Mouse (Mus musculus) heart, adult 2 months (tissue): Measurements from ENCODE around the gene Nr2f6. TPM values are rescaled to one million over a fixed set of nuclear protein-coding genes. Genes with fewer than 3 reads are reported as not detected.

ENCODE experiments used
- DNase-seq, 2 experiments: peaks; one replicate each; pipeline ENCODE4 v3.0.0; 2021
- H3K27ac ChIP-seq: fragments of 200-600 bp; 2 replicates; pipeline ENCODE4 v1.8.1; 2022
- H3K27me3 ChIP-seq: fragments of 200-500 bp; 2 replicates; pipeline ENCODE4 v1.6.1; 2012; ENCODE audit warnings: mild to moderate bottlenecking, low read length, inconsistent platforms, mixed read lengths; ENCODE audit not compliant: control insufficient read depth, insufficient read depth
- H3K36me3 ChIP-seq: fragments of 200-500 bp; 2 replicates; pipeline ENCODE4 v1.6.1; 2012; ENCODE audit warnings: low read length, inconsistent platforms; ENCODE audit not compliant: control insufficient read depth, insufficient read depth
- H3K4me1 ChIP-seq: fragments of 200-500 bp; 2 replicates; pipeline ENCODE4 v1.6.1; 2011; ENCODE audit warnings: low read length; ENCODE audit not compliant: control insufficient read depth, insufficient read depth
- H3K4me3 ChIP-seq: fragments of 200-600 bp; 2 replicates; pipeline ENCODE4 v1.8.1; 2022
- H3K79me2 ChIP-seq: fragments of 200-500 bp; replicated peaks from 2 replicates; pipeline ENCODE4 v1.6.1; 2012; ENCODE audit warnings: mild to moderate bottlenecking, inconsistent platforms, low read length, moderate library complexity, mixed read lengths; ENCODE audit not compliant: control insufficient read depth, insufficient read depth
- H3K9ac ChIP-seq: fragments of 200-500 bp; 2 replicates; pipeline ENCODE4 v1.6.1; 2012; ENCODE audit warnings: low read depth, mild to moderate bottlenecking, control low read depth, inconsistent platforms, low read length, mixed read lengths
- CTCF ChIP-seq: fragments of 200-600 bp; IDR thresholded peaks from 2 replicates; pipeline ENCODE4 v1.8.1; 2022; ENCODE audit warnings: antibody characterized with exemption, mild to moderate bottlenecking, moderate library complexity
- EP300 ChIP-seq: fragments of 200-500 bp; IDR thresholded peaks from 2 replicates; pipeline ENCODE4 v1.6.1; 2011; ENCODE audit warnings: low read depth, low read length, control low read depth; ENCODE audit not compliant: insufficient read depth
- POLR2A ChIP-seq: fragments of 200-500 bp; IDR thresholded peaks from 2 replicates; pipeline ENCODE4 v1.6.1; 2011; ENCODE audit warnings: mild to moderate bottlenecking, low read depth, low read length, control low read depth; ENCODE audit not compliant: insufficient read depth
- WGBS: fragments of 180-500 bp; shearing (Covaris S2); methylation state at CpG from one replicate; pipeline ENCODE4 v1.1.7; 2018; 5-methylcytosine and 5-hydroxymethylcytosine counted together
- intact Hi-C: fragments of 180-260 bp; cut with DNase I; formaldehyde crosslinking; loops from one replicate; pipeline ENCODE4 v1.15.1; 2025
- polyA plus RNA-seq: library from polyadenylated mRNA; depleted of rRNA; stranded (reverse); fragments of >200 nt; gene quantifications from 2 replicates; pipeline ENCODE4 v1.2.3, GENCODE M21; 2012
- total RNA-seq, 2 experiments: library from RNA; stranded (reverse); gene quantifications; 2 replicates each; pipeline ENCODE4 v1.2.3; 2021

Gene Nr2f6
- total and polyA plus RNA-seq, 3 experiments, result 47.6 to 63.2 (median 56.7) TPM

GRCm38 (mm10) chr8:71367529-71368176, 14.1 kb downstream of the Nr2f6 start:
- Histone ChIP-seq H3K9ac (peak overlapping the region; percentile 79), H3K27me3 (no peaks in the 10 kb centered on the region), H3K79me2 (no peaks in the 10 kb centered on the region), H3K36me3 (no peaks in the 10 kb centered on the region), H3K4me1 (peaks cover 5% of the 10 kb centered on the region), H3K4me3 (peak overlapping the region; percentile 91), H3K27ac (peak overlapping the region; percentile 99)
- TF ChIP-seq CTCF (no peak), POLR2A (peak; percentile 58)
- intact Hi-C loops, result loop anchor here (2.0 kb wide), 1 partner anchor 95 kb away; the partner anchor contains the start of genes Haus8 and Myo9b
- no peak for DNase-seq
- 23% methylated on average over 17 of the region's 17 CpGs for WGBS

DNA sequence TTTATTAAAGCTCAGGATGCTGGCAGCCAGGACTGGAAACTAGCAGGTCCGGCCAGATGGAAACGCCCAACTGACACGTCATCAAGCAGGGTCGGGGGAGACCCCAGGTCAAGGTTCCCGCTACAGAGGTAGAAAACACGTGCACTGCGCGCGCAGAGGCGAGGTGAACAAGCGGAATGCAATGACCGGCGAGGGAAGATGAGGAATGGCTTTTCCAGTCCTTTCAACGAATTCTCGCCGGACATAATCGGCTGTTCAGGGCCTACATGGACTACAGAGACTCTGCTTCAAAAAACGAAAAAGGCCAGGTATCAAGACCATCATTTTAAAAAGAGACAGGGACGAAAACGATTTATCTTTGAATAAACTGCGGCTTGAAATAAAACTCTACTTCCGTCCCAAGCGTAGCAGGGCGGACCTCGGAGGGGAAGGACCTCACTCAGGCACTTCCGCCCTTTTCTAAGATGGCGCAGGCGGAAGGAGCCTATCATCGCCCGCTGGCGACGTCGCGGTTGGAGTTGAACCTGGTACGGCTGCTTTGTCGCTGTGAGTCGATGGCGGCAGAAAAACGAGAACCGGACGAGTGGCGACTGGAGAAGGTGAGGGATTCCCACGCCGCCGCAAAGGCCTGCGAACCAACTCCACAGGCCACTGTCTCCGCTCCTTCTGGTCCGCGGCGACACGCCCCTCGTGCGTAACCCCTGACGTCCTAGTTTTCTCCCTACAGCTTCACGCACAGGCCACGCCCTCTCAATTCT, 14.8 kb downstream of the Nr2f6 start, which contains the start of gene Use1:
TSS of gene Use1 (plus strand) at position 78 of the 758 bp plus-strand sequence.
- DNase-seq, result peak; percentile 93 to 96
- intact Hi-C loops, result loop anchor here (2.0 kb wide), 1 partner anchor 94 kb away; the partner anchor contains the start of genes Haus8 and Myo9b

DNA sequence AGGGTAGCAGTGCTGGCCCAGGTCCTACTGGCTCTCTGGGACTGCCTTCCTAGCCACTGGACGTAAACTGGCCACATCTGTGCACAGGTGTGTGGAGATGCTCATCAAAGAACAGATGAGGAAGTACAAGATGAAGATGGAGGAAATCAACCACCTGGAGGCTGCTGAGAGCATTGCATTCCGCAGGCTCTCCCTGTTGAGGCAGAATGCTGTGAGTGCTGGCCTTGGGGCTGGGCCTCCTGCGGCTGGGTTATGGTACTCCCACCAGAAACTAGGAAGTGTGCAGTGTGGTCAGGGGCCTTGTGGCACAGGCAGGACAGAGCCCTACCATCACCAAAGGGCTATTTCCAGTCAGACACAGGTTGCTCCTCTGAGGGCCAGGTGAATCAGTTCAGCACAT, 23.7 kb downstream of the Nr2f6 start:
- 90% methylated on average over 3 of the region's 3 CpGs for WGBS
- Histone ChIP-seq H3K36me3 (no peaks in the 10 kb centered on the region), H3K27me3 (no peaks in the 10 kb centered on the region), H3K4me1 (no peaks in the 10 kb centered on the region), H3K9ac (no peak overlapping the region), H3K79me2 (no peaks in the 10 kb centered on the region), H3K4me3 (no peak overlapping the region), H3K27ac (no peak overlapping the region)
- intact Hi-C loops, result no loop called here
- TF ChIP-seq CTCF (no peak), EP300 (no peak)
- no peak for DNase-seq

More for the DNA sequence above, 14.8 kb downstream of the Nr2f6 start, which contains the start of gene Use1:
- whole genome bisulfite sequencing, result under 1% methylated on average over 56 of the region's 56 CpGs
- peak within 1 kb of the TSS; percentile 99 for H3K27ac ChIP-seq
- H3K9ac ChIP-seq, result peak within 1 kb of the TSS; percentile 79
- no peak for TF ChIP-seq CTCF
- TF ChIP-seq EP300, result peak; percentile 69; the same call in 1 of the 2 replicates
- peak; percentile 81 for TF ChIP-seq POLR2A
- peaks cover 5% of the 10 kb centered on the region for H3K4me1 ChIP-seq
- no peaks in the 10 kb centered on the region for H3K27me3 ChIP-seq
- H3K4me3 ChIP-seq, result peak within 1 kb of the TSS; percentile 91
- H3K79me2 ChIP-seq, result no peaks in the 10 kb centered on the region
- no peaks in the 10 kb centered on the region for H3K36me3 ChIP-seq

- Histone ChIP-seq H3K4me1 (no peaks in the 10 kb centered on the region), H3K27me3 (no peaks in the 10 kb centered on the region), H3K27ac (no peak overlapping the region), H3K36me3 (no peaks in the 10 kb centered on the region), H3K79me2 (no peaks in the 10 kb centered on the region), H3K9ac (no peak overlapping the region), H3K4me3 (no peak overlapping the region)
- TF ChIP-seq POLR2A (no peak), EP300 (no peak), CTCF (no peak)
- intact Hi-C loops, result no loop called here
- no peak for DNase-seq
- WGBS, result 90% methylated on average over 1 of the region's 1 CpGs
Observed at GRCm38 (mm10) chr8:71351520-71351919, 30.2 kb downstream of the Nr2f6 start.

- no peak overlapping the region for H3K4me3 ChIP-seq
- 50% methylated on average over 3 of the region's 3 CpGs for WGBS
- H3K79me2 ChIP-seq, result no peaks in the 10 kb centered on the region
- H3K27ac ChIP-seq, result no peak overlapping the region
- TF ChIP-seq CTCF, result no peak
- intact Hi-C loops, result no loop called here
- DNase-seq, result no peak
- no peaks in the 10 kb centered on the region for H3K36me3 ChIP-seq
- H3K4me1 ChIP-seq, result no peaks in the 10 kb centered on the region
- H3K27me3 ChIP-seq, result no peaks in the 10 kb centered on the region
- H3K9ac ChIP-seq, result no peak overlapping the region
Observed at GRCm38 (mm10) chr8:71351117-71351516, 30.6 kb downstream of the Nr2f6 start.

DNA sequence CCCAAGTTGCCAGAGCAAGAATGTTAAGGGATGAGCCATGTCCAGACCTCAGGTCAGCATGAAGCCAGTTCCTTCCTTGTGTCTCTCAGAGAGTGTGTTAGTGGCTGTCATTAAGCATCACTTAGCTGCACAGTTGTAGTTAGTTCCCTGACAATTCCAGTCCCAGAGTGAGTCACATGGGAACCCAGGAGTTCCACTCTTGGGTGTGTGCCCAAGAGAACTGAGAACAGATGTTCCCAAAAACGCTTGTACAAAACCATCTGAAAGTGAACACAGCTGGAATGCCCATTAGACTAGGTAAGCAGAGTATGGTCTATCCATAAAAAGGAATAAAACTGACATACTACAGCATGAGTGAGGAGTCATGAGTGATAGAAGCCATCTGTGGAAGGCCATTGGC, 35.2 kb downstream of the Nr2f6 start:
- Histone ChIP-seq H3K9ac (no peak overlapping the region), H3K36me3 (no peaks in the 10 kb centered on the region), H3K4me1 (no peaks in the 10 kb centered on the region), H3K4me3 (no peak overlapping the region), H3K27ac (no peak overlapping the region), H3K79me2 (no peaks in the 10 kb centered on the region), H3K27me3 (no peaks in the 10 kb centered on the region)
- WGBS, result 38% methylated on average over 1 of the region's 1 CpGs
- DNase-seq, result no peak
- intact Hi-C loops, result no loop called here
- TF ChIP-seq POLR2A (no peak), CTCF (no peak), EP300 (no peak)
